Mouse (Mus musculus) forebrain, embryonic 14.5 days (tissue): ENCODE results near the gene Mfap2. TPM values are rescaled to one million over a fixed set of nuclear protein-coding genes. Genes with fewer than 3 reads are reported as not detected.

Experiments
- ATAC-seq: fragments of 200-750 bp; cut with Nextera tagmentation; 2 replicates; pipeline ENCODE4 v1.8.0; 2017; ENCODE audit warnings: mild to moderate bottlenecking, moderate library complexity
- DNase-seq: peaks from one replicate; pipeline ENCODE4 v3.0.0-alpha.2; 2015; ENCODE audit warnings: low spot score
- H3K27ac ChIP-seq: fragments of 300-500 bp; sonication (generic); 2 replicates; pipeline ENCODE4 v1.5.1; 2014; ENCODE audit warnings: low read depth, mild to moderate bottlenecking, control low read depth, low read length, moderate library complexity
- H3K27me3 ChIP-seq: fragments of 300-500 bp; sonication (generic); replicated peaks from 2 replicates; pipeline ENCODE4 v1.6.1; 2014; ENCODE audit warnings: low read length, control low read depth, mixed read lengths; ENCODE audit not compliant: control insufficient read depth, insufficient read depth
- H3K36me3 ChIP-seq: fragments of 300-500 bp; sonication (generic); 2 replicates; pipeline ENCODE4 v1.6.1; 2014; ENCODE audit warnings: low read length, control low read depth; ENCODE audit not compliant: control insufficient read depth, insufficient read depth
- H3K4me1 ChIP-seq: fragments of 300-500 bp; sonication (generic); 2 replicates; pipeline ENCODE4 v1.6.1; 2014; ENCODE audit warnings: antibody characterized with exemption, low read length, control low read depth; ENCODE audit not compliant: control insufficient read depth, insufficient read depth
- H3K4me2 ChIP-seq: fragments of 300-500 bp; sonication (generic); 2 replicates; pipeline ENCODE4 v1.6.1; 2014; ENCODE audit warnings: mild to moderate bottlenecking, control low read depth, low read length
- H3K4me3 ChIP-seq: fragments of 300-500 bp; sonication (generic); 2 replicates; pipeline ENCODE4 v1.5.1; 2014; ENCODE audit warnings: low read depth, low read length, control low read depth
- H3K9ac ChIP-seq: fragments of 300-500 bp; sonication (generic); 2 replicates; pipeline ENCODE4 v1.6.1; 2014; ENCODE audit warnings: mild to moderate bottlenecking, low read length, control low read depth, moderate library complexity
- H3K9me3 ChIP-seq: fragments of 300-500 bp; sonication (generic); replicated peaks from 2 replicates; pipeline ENCODE4 v1.6.1; 2016; ENCODE audit warnings: low read length, control low read depth, mixed read lengths; ENCODE audit not compliant: control insufficient read depth
- WGBS: fragments of 180-500 bp; shearing (Covaris S2); extraction: QIAGEN DNeasy Blood & Tissue Kit; methylation state at CpG from one replicate; pipeline ENCODE4 v1.1.7; 2014; 5-methylcytosine and 5-hydroxymethylcytosine counted together
- polyA plus RNA-seq: library from polyadenylated mRNA; unstranded; fragments of >200 nt; fragmentation: Nextera tagmentation; extraction: Ambion mirVana; gene quantifications from 2 replicates; pipeline ENCODE4 v1.2.1, GENCODE M21; 2014

The Mfap2 gene
- 255 and 287 TPM in 2 replicates for polyA plus RNA-seq

DNA sequence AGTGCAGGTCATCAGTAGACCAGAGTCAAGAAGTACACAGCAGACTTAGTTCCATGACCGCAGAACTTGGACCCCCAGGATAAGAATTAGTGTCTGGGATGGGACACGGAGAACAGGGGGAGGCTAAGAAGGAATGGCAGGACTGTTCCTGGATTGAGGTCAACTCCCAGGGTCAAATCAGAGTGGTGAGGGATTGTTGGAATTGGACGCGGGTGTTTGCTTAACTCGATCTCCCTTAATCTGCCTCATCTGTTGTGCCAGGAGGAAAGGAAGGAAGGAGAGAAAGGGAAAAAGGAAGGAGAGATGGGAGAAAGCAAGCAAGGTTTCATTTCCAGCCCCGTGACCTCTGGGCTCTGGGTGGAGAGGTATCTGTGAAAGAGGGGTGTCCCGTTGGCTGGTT lies at the start of gene Mfap2:
Mfap2 (plus strand) TSS at position 301 of the 400 bp plus-strand sequence.
- Histone ChIP-seq H3K9me3 (no peaks in the 10 kb centered on the region), H3K27ac (peak within 1 kb of the TSS; percentile 89), H3K36me3 (peaks cover 51% of the 10 kb centered on the region), H3K4me3 (peak within 1 kb of the TSS; percentile 86), H3K4me2 (peak within 1 kb of the TSS; percentile 75), H3K9ac (peak within 1 kb of the TSS; percentile 97), H3K27me3 (no peaks in the 10 kb centered on the region), H3K4me1 (peaks cover 20% of the 10 kb centered on the region)
- ATAC-seq (no peak), DNase-seq (no peak)
- WGBS = 18% methylated on average over 7 of the region's 7 CpGs

DNA sequence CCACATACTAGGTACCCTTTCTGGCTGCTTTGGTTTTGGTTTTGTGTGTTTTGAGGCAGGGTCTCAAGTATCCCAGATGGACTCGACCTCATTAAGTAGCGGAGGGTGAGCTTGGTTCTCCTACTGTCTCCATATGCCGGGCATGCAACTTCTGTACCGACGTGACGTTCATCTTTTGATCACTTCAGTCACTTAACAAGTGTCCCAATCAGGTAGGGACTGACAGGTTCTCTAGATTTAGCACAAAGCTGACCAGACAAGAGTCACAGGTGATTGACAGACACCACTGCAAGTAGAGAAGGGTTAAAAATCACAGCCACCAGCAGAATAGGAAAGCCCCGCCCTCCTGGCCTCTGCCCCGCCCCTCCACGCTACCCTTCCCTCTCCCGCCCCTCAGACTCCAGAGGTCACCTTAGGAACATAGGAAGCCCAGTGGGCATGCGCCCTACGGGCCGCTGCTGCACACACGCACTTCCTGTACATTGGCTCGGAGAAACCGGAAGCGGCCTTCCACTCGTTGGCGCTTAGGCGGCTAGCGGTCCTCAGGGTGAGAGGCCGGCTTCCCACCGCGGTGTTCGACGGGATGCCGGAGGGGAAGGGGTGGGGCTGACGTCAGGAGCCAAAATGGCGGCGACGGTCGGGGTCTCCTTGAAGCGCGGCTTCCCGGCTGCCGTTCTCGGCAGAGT lies 49.3 kb upstream of the Mfap2 start, which contains the start of gene Sdhb:
Sdhb (plus strand) TSS at position 423 of the 686 bp plus-strand sequence.
- 2% methylated on average over 37 of the region's 37 CpGs for WGBS
- Histone ChIP-seq H3K36me3 (no peaks in the 10 kb centered on the region), H3K9me3 (no peaks in the 10 kb centered on the region), H3K9ac (peak within 1 kb of the TSS; percentile 74), H3K27ac (peak within 1 kb of the TSS; percentile 28), H3K4me1 (peaks cover 15% of the 10 kb centered on the region), H3K4me3 (peak within 1 kb of the TSS; percentile 59), H3K27me3 (no peaks in the 10 kb centered on the region), H3K4me2 (peak within 1 kb of the TSS; percentile 98)
- peak; percentile 95 for ATAC-seq
- DNase-seq = peak; percentile 99

- Histone ChIP-seq H3K4me2 (peak overlapping the region; percentile 98), H3K4me1 (peaks cover 15% of the 10 kb centered on the region), H3K36me3 (peaks cover 4% of the 10 kb centered on the region), H3K4me3 (peak overlapping the region; percentile 59), H3K27ac (peak overlapping the region; percentile 28), H3K9me3 (no peaks in the 10 kb centered on the region), H3K27me3 (no peaks in the 10 kb centered on the region), H3K9ac (peak overlapping the region; percentile 74)
- ATAC-seq (no peak), DNase-seq (peak; percentile 23)
- 1% methylated on average over 38 of the region's 38 CpGs for WGBS
These were observed 48.6 kb upstream of the Mfap2 start for GRCm38 (mm10) chr4:140961467-140962206.

- DNase-seq (no peak), ATAC-seq (no peak)
- Histone ChIP-seq H3K9ac (peak overlapping the region; percentile 74), H3K4me2 (peak overlapping the region; percentile 98), H3K36me3 (peaks cover 12% of the 10 kb centered on the region), H3K4me1 (peaks cover 15% of the 10 kb centered on the region), H3K27me3 (no peaks in the 10 kb centered on the region), H3K4me3 (peak overlapping the region; percentile 59), H3K9me3 (no peaks in the 10 kb centered on the region), H3K27ac (no peak overlapping the region)
- WGBS = 72% methylated on average over 8 of the region's 8 CpGs
These were observed 47.9 kb upstream of the Mfap2 start for GRCm38 (mm10) chr4:140962207-140962909.

- Histone ChIP-seq H3K4me3 (0 out of 2 replicates have a peak overlapping the region, but pooled peaks have one; percentile 59), H3K27ac (no peak overlapping the region), H3K9ac (peak overlapping the region; percentile 74; the same call in 1 of the 2 replicates), H3K4me1 (peaks cover 15% of the 10 kb centered on the region), H3K9me3 (no peaks in the 10 kb centered on the region), H3K4me2 (no peak overlapping the region), H3K36me3 (peaks cover 18% of the 10 kb centered on the region), H3K27me3 (no peaks in the 10 kb centered on the region)
- 41% methylated on average over 5 of the region's 5 CpGs for WGBS
- ATAC-seq (no peak), DNase-seq (no peak)
These were observed 47.3 kb upstream of the Mfap2 start for GRCm38 (mm10) chr4:140962950-140963349.

DNA sequence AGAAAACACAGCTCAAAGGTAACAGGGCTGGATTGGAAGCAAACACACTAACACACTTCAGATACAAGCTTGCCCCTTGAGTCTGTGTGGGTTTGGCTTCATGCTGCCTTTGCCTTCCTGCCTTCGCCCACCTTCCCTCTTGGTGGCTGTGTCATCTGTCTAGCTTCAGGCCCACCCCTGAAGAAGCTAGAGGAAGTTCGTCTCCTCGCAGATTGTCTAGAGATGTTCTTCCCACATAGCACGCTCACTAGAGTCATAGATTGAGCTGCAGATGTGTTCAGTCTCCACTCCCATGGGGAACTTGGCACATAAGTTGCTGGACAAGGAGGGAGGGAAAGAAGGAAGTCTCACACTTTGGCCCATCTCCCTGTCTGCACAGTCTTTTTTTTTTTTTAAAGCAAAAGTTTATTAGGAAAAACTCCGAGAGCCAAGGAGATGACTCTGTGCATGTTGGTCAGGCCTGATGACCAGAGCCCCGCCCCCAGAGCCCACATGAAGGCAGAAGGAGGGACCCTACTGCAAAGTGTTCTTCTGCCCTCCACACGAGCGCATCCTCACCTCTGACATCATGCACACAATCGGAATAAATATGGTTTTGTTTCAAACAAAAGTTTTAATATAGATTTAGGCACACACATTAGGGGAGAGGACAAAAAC lies 46.1 kb upstream of the Mfap2 start:
- H3K4me2 ChIP-seq = no peak overlapping the region
- H3K4me3 ChIP-seq = no peak overlapping the region
- no peak overlapping the region for H3K27ac ChIP-seq
- peaks cover 21% of the 10 kb centered on the region for H3K36me3 ChIP-seq
- DNase-seq (no peak), ATAC-seq (no peak)
- 82% methylated on average over 9 of the region's 9 CpGs for WGBS
- no peaks in the 10 kb centered on the region for H3K27me3 ChIP-seq
- H3K9me3 ChIP-seq = no peaks in the 10 kb centered on the region
- peak overlapping the region; percentile 21; the same call in 1 of the 2 replicates for H3K9ac ChIP-seq
- peaks cover 15% of the 10 kb centered on the region for H3K4me1 ChIP-seq

DNA sequence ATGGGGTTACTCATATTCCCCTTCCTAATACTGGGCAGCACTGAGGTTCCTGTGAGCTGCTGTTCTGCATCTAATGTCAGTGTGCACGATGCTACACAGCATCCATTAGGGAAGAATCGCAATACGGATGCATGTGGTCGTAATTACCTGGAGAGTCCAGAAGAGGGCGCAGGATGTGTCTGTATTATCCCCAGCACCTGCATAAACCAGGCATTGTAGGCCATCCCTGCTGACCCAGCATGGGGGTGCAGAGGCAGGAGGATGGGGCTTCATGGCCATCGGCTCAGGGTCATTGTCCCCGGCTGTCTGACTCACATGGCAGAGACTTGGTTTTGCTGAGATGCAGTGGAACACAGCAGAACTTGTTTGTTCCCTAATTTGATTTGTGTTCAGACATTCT lies 45.6 kb upstream of the Mfap2 start:
- 9% methylated on average over 7 of the region's 7 CpGs for WGBS
- Histone ChIP-seq H3K9ac (0 out of 2 replicates have a peak overlapping the region, but pooled peaks have one; percentile 7), H3K4me2 (no peak overlapping the region), H3K4me3 (no peak overlapping the region), H3K27ac (no peak overlapping the region), H3K4me1 (peaks cover 15% of the 10 kb centered on the region), H3K36me3 (peaks cover 27% of the 10 kb centered on the region), H3K9me3 (no peaks in the 10 kb centered on the region), H3K27me3 (no peaks in the 10 kb centered on the region)
- ATAC-seq (peak; percentile 13; the same call in 1 of the 2 replicates), DNase-seq (peak; percentile 89)

DNA sequence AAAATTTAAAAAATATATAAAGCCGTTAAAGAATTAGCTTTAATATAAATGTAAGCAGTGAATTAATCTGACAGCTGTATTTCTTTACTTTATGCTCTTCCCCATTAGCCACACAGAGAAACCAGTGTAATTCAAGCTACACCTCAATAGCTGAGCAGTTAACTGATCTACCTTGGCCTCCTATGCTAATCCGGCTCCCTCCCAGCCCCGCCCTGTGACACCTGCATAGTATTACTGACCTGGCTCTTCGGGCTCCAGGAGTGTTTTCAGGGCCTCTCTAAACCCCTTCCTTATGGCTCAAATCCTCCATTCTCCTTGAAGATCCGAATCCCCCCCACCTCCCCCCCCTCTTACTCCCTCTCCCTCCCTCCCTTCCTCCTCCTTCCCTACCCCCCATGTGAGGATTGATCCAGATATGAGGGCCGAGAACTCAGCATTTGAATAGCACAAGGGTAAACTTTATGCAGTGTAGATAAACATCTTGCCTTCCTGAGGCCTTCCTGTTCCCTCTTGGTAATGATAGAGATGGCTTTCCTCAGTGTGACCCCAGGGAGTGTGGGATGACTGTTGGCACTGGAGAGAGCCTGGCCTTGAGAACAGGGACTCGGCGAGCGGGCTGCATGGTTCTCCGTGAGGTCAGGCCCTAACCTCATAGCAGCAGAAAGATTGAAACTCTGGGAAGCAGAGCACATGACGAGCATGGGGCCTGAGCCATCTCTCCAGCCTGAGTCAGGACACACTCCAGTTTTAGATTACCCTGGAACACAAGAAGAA lies 42.6 kb upstream of the Mfap2 start:
- H3K36me3 ChIP-seq = peaks cover 54% of the 10 kb centered on the region
- no peak for ATAC-seq
- H3K4me3 ChIP-seq = no peak overlapping the region
- no peak overlapping the region for H3K4me2 ChIP-seq
- no peak overlapping the region for H3K9ac ChIP-seq
- no peaks in the 10 kb centered on the region for H3K9me3 ChIP-seq
- no peak for DNase-seq
- 88% methylated on average over 11 of the region's 11 CpGs for WGBS
- H3K27me3 ChIP-seq = no peaks in the 10 kb centered on the region
- no peak overlapping the region for H3K27ac ChIP-seq
- H3K4me1 ChIP-seq = peaks cover 1% of the 10 kb centered on the region
